Mouse (Mus musculus) kidney, adult 2 months (tissue): ENCODE results near the gene Rapgef3. TPM values are rescaled to one million over a fixed set of nuclear protein-coding genes. Genes with fewer than 3 reads are reported as not detected.

ENCODE experiments used
- DNase-seq: peaks from one replicate; pipeline ENCODE4 v3.0.0; 2021
- H3K27ac ChIP-seq: fragments of 200-500 bp; 2 replicates; pipeline ENCODE4 v1.5.1; 2012; ENCODE audit warnings: low read depth, low read length, control low read depth, inconsistent platforms; ENCODE audit not compliant: insufficient read depth
- H3K27me3 ChIP-seq: fragments of 200-500 bp; replicated peaks from 2 replicates; pipeline ENCODE4 v1.6.1; 2012; ENCODE audit warnings: mild to moderate bottlenecking, moderate library complexity, low read length, inconsistent platforms; ENCODE audit not compliant: control insufficient read depth, insufficient read depth
- H3K36me3 ChIP-seq: fragments of 200-500 bp; 2 replicates; pipeline ENCODE4 v1.6.1; 2012; ENCODE audit warnings: mild to moderate bottlenecking, moderate library complexity, low read length, inconsistent platforms; ENCODE audit not compliant: control insufficient read depth, insufficient read depth
- H3K4me1 ChIP-seq: fragments of 200-500 bp; 2 replicates; pipeline ENCODE4 v1.6.1; 2011; ENCODE audit warnings: low read length; ENCODE audit not compliant: control insufficient read depth, insufficient read depth
- H3K4me3 ChIP-seq: fragments of 200-500 bp; 2 replicates; pipeline ENCODE4 v1.5.1; 2011; ENCODE audit warnings: mild to moderate bottlenecking, low read depth, low read length, control low read depth; ENCODE audit not compliant: insufficient read depth
- CTCF ChIP-seq: fragments of 200-500 bp; conservative IDR thresholded peaks from 2 replicates; pipeline ENCODE4 v1.5.1; 2011; ENCODE audit warnings: low read depth, mild to moderate bottlenecking, control low read depth, low read length, moderate library complexity, mixed read lengths; ENCODE audit not compliant: insufficient read depth, insufficient read length
- POLR2A ChIP-seq: fragments of 200-500 bp; IDR thresholded peaks from one replicate; pipeline ENCODE4 v1.6.1; 2011; ENCODE audit warnings: low read depth, low read length, control low read depth
- WGBS: fragments of 180-500 bp; shearing (Covaris S2); methylation state at CpG from one replicate; pipeline ENCODE4 v1.1.7; 2018; 5-methylcytosine and 5-hydroxymethylcytosine counted together
- polyA plus RNA-seq: library from polyadenylated mRNA; depleted of rRNA; stranded (reverse); fragments of >200 nt; gene quantifications from 2 replicates; pipeline ENCODE4 v1.2.3, GENCODE M21; 2012

Gene Rapgef3
- polyA plus RNA-seq, 1 experiment = 136 TPM

GRCm38 (mm10) chr15:97786412-97787112 is 18.8 kb upstream of the Rapgef3 start:
- 27% methylated on average over 10 of the region's 10 CpGs for WGBS
- no peak overlapping the region for H3K4me3 ChIP-seq
- TF ChIP-seq POLR2A (no peak), CTCF (no peak)
- peak; percentile 68 for DNase-seq
- no peak overlapping the region for H3K27ac ChIP-seq
- H3K4me1 ChIP-seq = peaks cover 33% of the 10 kb centered on the region
- H3K36me3 ChIP-seq = no peaks in the 10 kb centered on the region
- H3K27me3 ChIP-seq = no peaks in the 10 kb centered on the region

GRCm38 (mm10) chr15:97785731-97786411 is 18.1 kb upstream of the Rapgef3 start:
- no peak for TF ChIP-seq CTCF
- TF ChIP-seq POLR2A = no peak
- Histone ChIP-seq H3K27ac (no peak overlapping the region), H3K4me3 (no peak overlapping the region), H3K27me3 (no peaks in the 10 kb centered on the region), H3K4me1 (peaks cover 38% of the 10 kb centered on the region), H3K36me3 (no peaks in the 10 kb centered on the region)
- peak; percentile 62 for DNase-seq
- WGBS = 59% methylated on average over 9 of the region's 9 CpGs

DNA sequence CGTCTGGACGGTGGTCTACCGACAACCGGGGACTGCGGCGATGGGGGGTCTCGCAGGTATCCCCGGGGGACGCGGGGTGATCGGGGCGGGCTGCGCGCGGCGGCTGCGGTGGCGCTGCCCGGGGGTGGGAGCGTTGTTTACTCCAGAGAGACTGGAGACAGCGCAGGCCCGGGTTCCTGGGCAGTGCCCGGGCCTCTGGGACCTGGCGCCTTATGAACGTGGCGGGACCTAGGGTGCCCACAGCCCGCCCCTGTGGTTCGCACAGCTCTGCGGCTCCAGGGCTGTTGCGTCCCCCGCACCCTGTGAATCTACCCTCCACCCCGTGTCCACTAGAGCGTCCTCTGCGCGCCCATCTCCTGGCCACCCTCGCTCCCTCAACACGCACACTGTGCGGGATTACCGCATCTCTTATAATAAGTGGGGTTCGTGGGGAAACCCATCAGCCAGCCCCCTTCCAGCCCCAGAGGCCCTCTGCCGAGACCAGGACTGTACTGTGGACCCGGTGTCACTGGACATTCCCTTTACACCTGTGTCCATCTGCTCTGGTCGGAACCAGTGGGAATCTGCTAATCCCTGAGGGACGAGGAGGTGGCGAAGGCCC is 16.9 kb upstream of the Rapgef3 start:
- Histone ChIP-seq H3K27ac (peak overlapping the region; percentile 76), H3K4me1 (peaks cover 47% of the 10 kb centered on the region), H3K27me3 (no peaks in the 10 kb centered on the region), H3K36me3 (no peaks in the 10 kb centered on the region), H3K4me3 (peak overlapping the region; percentile 94)
- 6% methylated on average over 37 of the region's 45 CpGs for WGBS
- TF ChIP-seq CTCF (no peak), POLR2A (no peak)
- DNase-seq = peak; percentile 50

GRCm38 (mm10) chr15:97784092-97784559 is 16.4 kb upstream of the Rapgef3 start:
- Histone ChIP-seq H3K4me1 (peaks cover 47% of the 10 kb centered on the region), H3K4me3 (peak overlapping the region; percentile 94), H3K27ac (peak overlapping the region; percentile 76), H3K27me3 (no peaks in the 10 kb centered on the region), H3K36me3 (no peaks in the 10 kb centered on the region)
- DNase-seq = peak; percentile 92
- peak; percentile 41 for TF ChIP-seq POLR2A
- peak; percentile 85 for TF ChIP-seq CTCF
- 4% methylated on average over 37 of the region's 39 CpGs for whole genome bisulfite sequencing

GRCm38 (mm10) chr15:97782749-97783105 is 15.0 kb upstream of the Rapgef3 start:
- H3K36me3 ChIP-seq = no peaks in the 10 kb centered on the region
- H3K4me3 ChIP-seq = no peak overlapping the region
- H3K27me3 ChIP-seq = no peaks in the 10 kb centered on the region
- peaks cover 49% of the 10 kb centered on the region for H3K4me1 ChIP-seq
- 11% methylated on average over 9 of the region's 9 CpGs for WGBS
- peak; percentile 84 for DNase-seq
- TF ChIP-seq POLR2A (no peak), CTCF (peak; percentile 73)
- H3K27ac ChIP-seq = peak overlapping the region; percentile 27

DNA sequence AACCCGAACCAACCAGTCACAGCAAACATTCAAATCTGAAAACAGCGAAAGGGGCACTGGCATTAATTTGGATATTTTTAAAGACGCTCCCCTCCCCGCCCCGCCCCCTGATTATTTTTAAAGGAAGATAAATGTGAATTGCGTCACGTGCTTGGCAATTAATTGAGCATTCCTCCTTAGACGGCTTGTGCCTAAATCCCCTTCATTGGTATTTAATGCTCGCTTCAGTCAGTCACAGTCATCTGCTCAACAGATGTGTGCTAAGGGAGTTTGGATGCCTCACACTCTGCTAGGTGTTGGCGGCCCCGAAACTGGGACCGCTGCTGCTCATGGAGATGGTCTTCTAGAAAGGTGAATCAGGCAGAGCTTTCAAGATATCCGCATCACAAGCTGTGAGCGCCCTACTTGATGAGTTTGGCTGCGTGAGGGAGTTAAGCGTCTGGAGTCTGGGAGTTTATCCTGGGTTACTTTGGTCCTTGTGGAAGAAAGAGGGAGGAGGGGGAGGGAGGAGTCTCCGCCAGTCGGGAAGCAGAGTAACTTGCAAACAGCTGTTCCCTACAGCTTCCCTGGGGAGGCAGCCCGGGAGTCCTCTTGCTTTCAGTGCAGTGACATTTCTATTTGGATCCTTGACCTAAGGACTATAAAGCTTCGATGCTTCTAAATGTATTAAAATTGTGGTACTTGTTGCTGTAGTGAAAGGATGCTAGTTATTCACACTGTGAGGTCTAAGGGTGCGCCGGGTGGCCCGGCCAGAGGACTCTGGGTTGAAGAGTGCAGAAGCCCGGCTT is 14.4 kb upstream of the Rapgef3 start:
- 40% methylated on average over 24 of the region's 24 CpGs for WGBS
- Histone ChIP-seq H3K36me3 (no peaks in the 10 kb centered on the region), H3K27me3 (no peaks in the 10 kb centered on the region), H3K27ac (peak overlapping the region; percentile 27; the same call in 1 of the 2 replicates), H3K4me1 (peaks cover 51% of the 10 kb centered on the region), H3K4me3 (no peak overlapping the region)
- TF ChIP-seq POLR2A (no peak), CTCF (no peak)
- peak; percentile 80 for DNase-seq

DNA sequence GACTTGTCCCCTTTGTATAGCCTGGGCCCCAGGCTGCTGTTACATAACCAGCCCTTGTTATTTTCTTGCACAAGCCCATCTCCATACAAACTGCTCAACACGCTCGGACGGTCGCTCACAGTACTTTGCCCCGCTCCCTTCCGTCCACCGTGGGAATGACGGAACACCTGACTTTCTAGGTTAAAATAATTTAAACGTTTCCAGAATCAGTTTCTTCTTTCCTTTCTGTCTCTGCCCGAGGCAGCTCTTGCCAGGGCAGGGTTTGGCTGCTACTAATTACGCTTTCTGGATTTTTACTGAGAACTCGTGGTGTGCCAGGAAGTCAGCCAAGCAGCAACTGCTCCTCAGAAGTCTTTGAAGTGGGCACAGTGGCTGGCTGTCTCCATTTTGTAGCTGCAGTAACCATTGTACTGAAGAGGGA is 12.8 kb upstream of the Rapgef3 start:
- Histone ChIP-seq H3K27ac (peak overlapping the region; percentile 86), H3K4me3 (no peak overlapping the region), H3K4me1 (peaks cover 48% of the 10 kb centered on the region), H3K27me3 (no peaks in the 10 kb centered on the region), H3K36me3 (no peaks in the 10 kb centered on the region)
- peak; percentile 92 for DNase-seq
- no peak for TF ChIP-seq POLR2A
- TF ChIP-seq CTCF = no peak
- 25% methylated on average over 12 of the region's 12 CpGs for WGBS
